Mouse (Mus musculus) heart, embryonic 12.5 days (tissue): ENCODE measurements around the gene Dsn1. TPM values are rescaled to one million over a fixed set of nuclear protein-coding genes. Genes with fewer than 3 reads are reported as not detected.
A peak's percentile ranks its signal among the peaks of the same experiment; 100 is the strongest.

Source experiments
- ATAC-seq: fragments of 200-750 bp; cut with Nextera tagmentation; 2 replicates; pipeline ENCODE4 v1.8.0; 2017; ENCODE audit warnings: moderate TSS enrichment, moderate library complexity; ENCODE audit not compliant: insufficient number of reproducible peaks, low FRiP score
- H3K27ac ChIP-seq: fragments of 300-500 bp; sonication (generic); 2 replicates; pipeline ENCODE4 v1.5.1; 2016; ENCODE audit warnings: mild to moderate bottlenecking, moderate library complexity; ENCODE audit not compliant: poor library complexity, severe bottlenecking
- H3K27me3 ChIP-seq: fragments of 300-500 bp; sonication (generic); replicated peaks from 2 replicates; pipeline ENCODE4 v1.6.1; 2016; ENCODE audit warnings: mild to moderate bottlenecking, moderate library complexity
- H3K36me3 ChIP-seq: fragments of 300-500 bp; sonication (generic); 2 replicates; pipeline ENCODE4 v1.6.1; 2016; ENCODE audit warnings: mild to moderate bottlenecking, moderate library complexity
- H3K4me1 ChIP-seq: fragments of 300-500 bp; sonication (generic); replicated peaks from 2 replicates; pipeline ENCODE4 v1.6.1; 2016; ENCODE audit warnings: mild to moderate bottlenecking
- H3K4me2 ChIP-seq: fragments of 300-500 bp; sonication (generic); 2 replicates; pipeline ENCODE4 v1.6.1; 2016; ENCODE audit warnings: mild to moderate bottlenecking, moderate library complexity
- H3K4me3 ChIP-seq: fragments of 300-500 bp; sonication (generic); 2 replicates; pipeline ENCODE4 v1.5.1; 2016; ENCODE audit warnings: mild to moderate bottlenecking
- H3K9ac ChIP-seq: fragments of 300-500 bp; sonication (generic); 2 replicates; pipeline ENCODE4 v1.6.1; 2016; ENCODE audit warnings: mild to moderate bottlenecking, moderate library complexity
- H3K9me3 ChIP-seq: fragments of 300-500 bp; sonication (generic); replicated peaks from 2 replicates; pipeline ENCODE4 v1.6.1; 2016; ENCODE audit warnings: mild to moderate bottlenecking, moderate library complexity
- WGBS: fragments of 180-500 bp; shearing (Covaris S2); methylation state at CpG from one replicate; pipeline ENCODE4 v1.1.7; 2016; 5-methylcytosine and 5-hydroxymethylcytosine counted together
- polyA plus RNA-seq: library from polyadenylated mRNA; unstranded; fragments of >200 nt; fragmentation: Nextera tagmentation; extraction: Ambion mirVana; gene quantifications from 2 replicates; pipeline ENCODE4 v1.2.1, GENCODE M21; 2016

Dsn1 gene
- polyA plus RNA-seq, 1 experiment from 2014 or later, result 39.1 TPM

GRCm38 (mm10) chr2:156991470-156992319 lies 15.3 kb downstream of the Dsn1 start, which contains the start of gene Ndrg3:
Gene Ndrg3 (minus strand): TSS chr2:156992056.
- peaks cover 28% of the 10 kb centered on the region for H3K36me3 ChIP-seq
- no peaks in the 10 kb centered on the region for H3K27me3 ChIP-seq
- H3K4me1 ChIP-seq, result peaks cover 30% of the 10 kb centered on the region
- WGBS, result under 1% methylated on average over 62 of the region's 66 CpGs
- peak within 1 kb of the TSS; percentile 80 for H3K4me2 ChIP-seq
- H3K9ac ChIP-seq, result peak within 1 kb of the TSS; percentile 84
- no peaks in the 10 kb centered on the region for H3K9me3 ChIP-seq
- H3K4me3 ChIP-seq, result peak within 1 kb of the TSS; percentile 77
- H3K27ac ChIP-seq, result peak within 1 kb of the TSS; percentile 31
- peak; percentile 96 for ATAC-seq

DNA sequence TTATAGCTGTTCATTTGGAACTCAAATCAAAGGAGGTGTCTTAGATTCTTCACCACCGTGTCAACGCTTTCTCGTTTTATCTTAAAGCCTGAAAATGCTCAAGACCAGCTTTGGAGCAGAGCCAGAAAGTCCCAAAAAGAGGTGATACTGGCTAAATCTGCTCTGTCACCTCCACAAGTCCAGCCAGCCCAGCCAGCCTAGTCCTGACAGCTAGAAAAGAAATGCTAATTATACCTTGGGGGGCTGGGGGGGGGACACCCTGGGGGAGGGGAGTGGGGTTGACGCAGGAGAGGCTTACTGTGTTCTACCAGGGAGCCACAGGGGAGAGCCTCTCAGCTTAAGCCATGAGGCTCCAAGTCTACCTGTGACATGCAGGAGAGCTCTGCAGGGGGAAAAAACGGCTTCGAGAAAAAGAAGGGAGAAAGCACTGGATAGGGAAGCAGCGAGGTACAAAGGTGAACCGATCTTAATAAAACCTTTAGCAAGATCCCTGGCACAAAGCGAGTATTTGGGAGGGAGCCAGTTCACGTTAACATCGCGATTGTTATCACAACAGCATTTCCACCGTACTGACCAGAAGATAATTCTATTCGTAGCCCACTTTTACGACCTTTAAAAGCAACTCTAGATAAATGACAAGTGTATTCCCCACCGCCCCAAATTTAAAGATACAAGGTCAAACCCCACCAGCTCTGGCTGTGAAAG lies 16.1 kb downstream of the Dsn1 start:
- Histone ChIP-seq H3K4me2 (peak overlapping the region; percentile 80), H3K4me1 (peaks cover 30% of the 10 kb centered on the region), H3K27ac (peak overlapping the region; percentile 1), H3K36me3 (peaks cover 20% of the 10 kb centered on the region), H3K9ac (peak overlapping the region; percentile 84), H3K27me3 (no peaks in the 10 kb centered on the region), H3K4me3 (peak overlapping the region; percentile 77), H3K9me3 (no peaks in the 10 kb centered on the region)
- ATAC-seq, result no peak
- WGBS, result 3% methylated on average over 16 of the region's 16 CpGs

- Histone ChIP-seq H3K4me1 (peaks cover 38% of the 10 kb centered on the region), H3K27me3 (no peaks in the 10 kb centered on the region), H3K4me2 (no peak overlapping the region), H3K9me3 (no peaks in the 10 kb centered on the region), H3K9ac (no peak overlapping the region), H3K36me3 (no peaks in the 10 kb centered on the region), H3K27ac (no peak overlapping the region), H3K4me3 (no peak overlapping the region)
- WGBS, result 54% methylated on average over 3 of the region's 3 CpGs
- ATAC-seq, result no peak
Observed at GRCm38 (mm10) chr2:156987316-156987715, 19.6 kb downstream of the Dsn1 start.

DNA sequence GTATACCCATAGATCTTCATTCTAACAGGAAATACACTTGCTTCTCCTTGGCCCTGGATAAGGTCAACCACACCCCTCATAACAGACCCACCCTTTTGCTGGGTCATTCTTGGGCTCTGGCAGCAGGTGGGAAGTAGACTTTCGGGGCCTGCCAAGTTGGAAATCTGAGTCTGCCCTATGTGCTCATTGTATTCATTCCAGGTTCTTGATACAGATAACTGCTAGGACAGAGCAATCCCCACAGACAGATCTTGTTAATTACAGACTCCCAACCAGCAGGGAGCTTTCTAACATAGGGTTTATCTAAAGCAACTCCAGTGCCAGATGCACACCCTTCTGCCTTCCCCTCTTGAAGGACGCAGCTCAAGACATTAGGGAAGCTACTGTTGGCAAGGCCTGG lies 24.1 kb downstream of the Dsn1 start:
- H3K9me3 ChIP-seq, result no peaks in the 10 kb centered on the region
- peaks cover 19% of the 10 kb centered on the region for H3K4me1 ChIP-seq
- no peaks in the 10 kb centered on the region for H3K27me3 ChIP-seq
- H3K4me2 ChIP-seq, result peak overlapping the region; percentile 4; the same call in 1 of the 2 replicates
- no peak overlapping the region for H3K9ac ChIP-seq
- H3K27ac ChIP-seq, result peak overlapping the region; percentile 58
- no peaks in the 10 kb centered on the region for H3K36me3 ChIP-seq
- ATAC-seq, result peak; percentile 77; the same call in 1 of the 2 replicates
- 34% methylated on average over 2 of the region's 2 CpGs for WGBS
- H3K4me3 ChIP-seq, result no peak overlapping the region

- ATAC-seq, result no peak
- Histone ChIP-seq H3K27me3 (no peaks in the 10 kb centered on the region), H3K4me3 (no peak overlapping the region), H3K36me3 (no peaks in the 10 kb centered on the region), H3K4me1 (peaks cover 17% of the 10 kb centered on the region), H3K9ac (no peak overlapping the region), H3K9me3 (no peaks in the 10 kb centered on the region), H3K27ac (no peak overlapping the region), H3K4me2 (no peak overlapping the region)
- WGBS, result 81% methylated on average over 4 of the region's 4 CpGs
Observed at GRCm38 (mm10) chr2:156981291-156981690, 25.7 kb downstream of the Dsn1 start.

- no peak overlapping the region for H3K4me3 ChIP-seq
- WGBS, result 59% methylated on average over 2 of the region's 2 CpGs
Observed at GRCm38 (mm10) chr2:156980059-156980458, 26.9 kb downstream of the Dsn1 start.

DNA sequence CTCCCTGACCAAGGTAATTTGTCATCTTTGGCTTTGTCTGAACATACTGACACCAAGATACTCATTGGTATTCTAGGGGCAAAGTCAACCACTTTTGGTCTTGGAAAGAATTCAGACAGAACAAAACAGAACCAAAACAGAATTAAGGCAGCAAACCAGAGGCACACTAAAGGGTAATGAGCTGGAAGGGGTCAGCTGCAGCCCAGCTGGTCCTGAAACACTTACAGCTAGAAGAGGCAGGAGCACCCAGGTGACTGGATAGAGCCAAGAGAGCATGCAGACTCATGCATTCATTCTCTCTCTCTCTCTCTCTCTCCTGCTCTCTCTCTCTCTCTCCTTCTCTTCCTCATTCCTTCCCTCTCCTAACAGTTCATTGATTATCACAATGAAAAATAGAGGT lies 30.2 kb downstream of the Dsn1 start:
- Histone ChIP-seq H3K4me3 (no peak overlapping the region), H3K27ac (no peak overlapping the region), H3K27me3 (no peaks in the 10 kb centered on the region), H3K36me3 (no peaks in the 10 kb centered on the region), H3K4me2 (no peak overlapping the region), H3K4me1 (peaks cover 31% of the 10 kb centered on the region), H3K9me3 (no peaks in the 10 kb centered on the region), H3K9ac (no peak overlapping the region)
- ATAC-seq, result no peak

More at GRCm38 (mm10) chr2:156980059-156980458, 26.9 kb downstream of the Dsn1 start:
- ATAC-seq, result no peak
- Histone ChIP-seq H3K4me2 (no peak overlapping the region), H3K4me1 (peaks cover 25% of the 10 kb centered on the region), H3K9ac (no peak overlapping the region), H3K27ac (no peak overlapping the region), H3K9me3 (no peaks in the 10 kb centered on the region), H3K36me3 (no peaks in the 10 kb centered on the region), H3K27me3 (no peaks in the 10 kb centered on the region)

DNA sequence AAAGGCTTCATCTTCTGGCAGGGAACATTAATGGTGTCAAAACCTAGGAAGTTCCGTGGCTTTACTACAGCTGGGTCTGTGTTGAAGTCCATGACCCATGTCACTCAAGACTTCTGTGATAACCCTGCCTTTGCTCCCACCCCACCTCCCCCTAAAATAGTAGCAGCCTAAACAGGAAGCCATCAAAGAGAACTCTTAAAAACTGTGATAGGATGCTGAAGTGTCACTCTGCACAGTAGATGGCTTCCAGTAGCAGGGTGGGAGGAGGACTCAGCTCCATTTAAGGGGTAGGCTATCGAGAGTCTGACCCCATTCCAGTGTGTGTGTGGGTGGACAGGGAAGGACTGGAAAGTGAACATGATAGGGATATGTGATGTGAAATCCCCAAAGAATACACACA lies 32.0 kb downstream of the Dsn1 start:
- H3K27me3 ChIP-seq, result no peaks in the 10 kb centered on the region
- no peak overlapping the region for H3K4me3 ChIP-seq
- peak overlapping the region; percentile 49 for H3K4me2 ChIP-seq
- peak overlapping the region; percentile 70 for H3K27ac ChIP-seq
- WGBS, result 9% methylated on average over 2 of the region's 2 CpGs
- no peak overlapping the region for H3K9ac ChIP-seq
- H3K36me3 ChIP-seq, result no peaks in the 10 kb centered on the region
- ATAC-seq, result peak; percentile 81
- H3K9me3 ChIP-seq, result no peaks in the 10 kb centered on the region
- peaks cover 39% of the 10 kb centered on the region for H3K4me1 ChIP-seq

- no peak overlapping the region for H3K4me3 ChIP-seq
- no peaks in the 10 kb centered on the region for H3K36me3 ChIP-seq
- 0 out of 2 replicates have a peak overlapping the region, but pooled peaks have one; percentile 12 for H3K27ac ChIP-seq
- H3K27me3 ChIP-seq, result no peaks in the 10 kb centered on the region
- H3K9ac ChIP-seq, result no peak overlapping the region
- no peaks in the 10 kb centered on the region for H3K9me3 ChIP-seq
- WGBS, result 77% methylated on average over 5 of the region's 5 CpGs
- H3K4me1 ChIP-seq, result peaks cover 46% of the 10 kb centered on the region
- no peak overlapping the region for H3K4me2 ChIP-seq
- ATAC-seq, result no peak
Observed at GRCm38 (mm10) chr2:156973316-156974100, 33.4 kb downstream of the Dsn1 start.

DNA sequence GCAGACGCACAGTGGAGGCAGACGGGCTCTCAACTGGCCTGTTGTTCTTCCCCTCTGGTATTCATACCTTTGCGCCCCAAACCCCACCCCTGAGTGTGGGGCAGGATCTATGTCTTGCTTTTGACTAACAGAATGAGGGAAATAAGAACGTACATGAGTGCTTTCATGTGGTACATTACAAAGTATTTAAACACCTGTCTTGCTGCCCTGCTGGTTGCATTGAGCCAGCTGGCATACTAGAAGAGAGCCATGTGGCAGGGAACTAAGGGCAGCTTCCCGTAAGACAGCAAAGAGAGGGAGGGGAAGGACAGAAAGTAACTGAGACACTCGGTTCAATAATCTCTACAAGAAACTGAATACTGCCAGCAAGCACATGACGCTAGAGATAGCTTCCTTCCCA lies 36.7 kb downstream of the Dsn1 start:
- H3K36me3 ChIP-seq, result no peaks in the 10 kb centered on the region
- H3K4me1 ChIP-seq, result peaks cover 41% of the 10 kb centered on the region
- H3K4me3 ChIP-seq, result no peak overlapping the region
- H3K9ac ChIP-seq, result no peak overlapping the region
- H3K9me3 ChIP-seq, result no peaks in the 10 kb centered on the region
- 67% methylated on average over 7 of the region's 7 CpGs for WGBS
- no peak overlapping the region for H3K4me2 ChIP-seq
- no peak overlapping the region for H3K27ac ChIP-seq
- ATAC-seq, result no peak
- no peaks in the 10 kb centered on the region for H3K27me3 ChIP-seq

DNA sequence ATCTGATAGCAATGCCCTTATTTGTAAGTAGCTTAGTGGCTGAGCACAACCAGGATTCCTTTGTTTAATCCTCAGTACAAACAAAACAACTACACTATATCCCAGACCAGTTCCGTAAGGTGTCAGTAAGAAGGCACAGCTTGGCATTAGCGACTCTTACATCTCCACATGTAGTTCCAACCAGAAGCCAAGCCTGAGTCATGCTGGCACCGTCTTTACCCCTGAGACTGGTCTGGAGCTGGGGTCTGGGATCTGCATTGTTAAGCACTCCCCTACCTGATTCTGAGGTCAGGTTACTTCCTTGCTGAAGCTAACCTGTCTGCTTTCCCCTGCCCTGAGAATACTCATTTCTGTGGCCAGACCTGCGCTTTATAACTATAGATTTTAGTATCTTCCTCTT lies 38.5 kb downstream of the Dsn1 start:
- no peak for ATAC-seq
- Histone ChIP-seq H3K4me3 (no peak overlapping the region), H3K9ac (0 out of 2 replicates have a peak overlapping the region, but pooled peaks have one; percentile 16), H3K27ac (no peak overlapping the region), H3K4me2 (no peak overlapping the region), H3K36me3 (no peaks in the 10 kb centered on the region), H3K27me3 (no peaks in the 10 kb centered on the region), H3K9me3 (no peaks in the 10 kb centered on the region), H3K4me1 (peaks cover 38% of the 10 kb centered on the region)
- WGBS, result 78% methylated on average over 4 of the region's 4 CpGs
